Mouse (Mus musculus) ES-Bruce4 (cell line): ENCODE data around the gene Hddc3.

Source experiments
- CTCF ChIP-seq: IDR thresholded peaks from one replicate; pipeline ENCODE4 v1.8.1; 2011; ENCODE audit warnings: low read depth, low read length
- EP300 ChIP-seq: IDR thresholded peaks from 2 replicates; pipeline ENCODE4 v1.6.1; 2011; ENCODE audit warnings: low read depth, low read length; ENCODE audit not compliant: insufficient read depth
- POLR2A ChIP-seq: IDR thresholded peaks from one replicate; pipeline ENCODE4 v1.8.1; 2011; ENCODE audit warnings: low read length; ENCODE audit not compliant: insufficient read depth

- TF ChIP-seq CTCF, result no peak
- TF ChIP-seq POLR2A, result no peak
- TF ChIP-seq EP300, result no peak
These were observed 8.1 kb upstream of the Hddc3 start for GRCm38 (mm10) chr7:80334848-80335247.
